Mouse (Mus musculus) heart, postnatal 0 days (tissue): ENCODE data around the gene Ap5s1. TPM values are rescaled to one million over a fixed set of nuclear protein-coding genes. Genes with fewer than 3 reads are reported as not detected.
"Not testable (repeated sequence)": the region's sequence is repeated elsewhere in the genome, so short reads cannot be mapped to it uniquely, and the experiment has no call there.

Source experiments
- ATAC-seq: fragments of 200-750 bp; cut with Nextera tagmentation; 2 replicates; pipeline ENCODE4 v1.8.0; 2017; ENCODE audit warnings: low read depth, moderate number of reproducible peaks, moderate library complexity; ENCODE audit not compliant: insufficient read depth
- DNase-seq: peaks from one replicate; pipeline ENCODE4 v3.0.0-alpha.2; 2016; ENCODE audit warnings: low spot score
- H3K27ac ChIP-seq: fragments of 300-500 bp; sonication (generic); 2 replicates; pipeline ENCODE4 v1.5.1; 2014; ENCODE audit warnings: low read depth, mild to moderate bottlenecking
- H3K27me3 ChIP-seq: fragments of 300-500 bp; sonication (generic); 2 replicates; pipeline ENCODE4 v1.6.1; 2014; ENCODE audit warnings: low read length, mixed read lengths; ENCODE audit not compliant: control insufficient read depth, insufficient read depth
- H3K36me3 ChIP-seq: fragments of 300-500 bp; sonication (generic); replicated peaks from 2 replicates; pipeline ENCODE4 v1.6.1; 2014; ENCODE audit warnings: low read length, mixed read lengths; ENCODE audit not compliant: control insufficient read depth, insufficient read depth
- H3K4me1 ChIP-seq: fragments of 300-500 bp; sonication (generic); 2 replicates; pipeline ENCODE4 v1.6.1; 2014; ENCODE audit warnings: antibody characterized with exemption; ENCODE audit not compliant: control insufficient read depth, insufficient read depth
- H3K4me2 ChIP-seq: fragments of 300-500 bp; sonication (generic); 2 replicates; pipeline ENCODE4 v1.6.1; 2014; ENCODE audit warnings: low read depth, mild to moderate bottlenecking, low read length, moderate library complexity
- H3K4me3 ChIP-seq: fragments of 300-500 bp; sonication (generic); 2 replicates; pipeline ENCODE4 v1.5.1; 2014; ENCODE audit warnings: low read depth, low read length
- H3K9ac ChIP-seq: fragments of 300-500 bp; sonication (generic); replicated peaks from 2 replicates; pipeline ENCODE4 v1.6.1; 2014; ENCODE audit warnings: low read depth, low read length, mixed read lengths
- H3K9me3 ChIP-seq: fragments of 300-500 bp; sonication (generic); replicated peaks from 2 replicates; pipeline ENCODE4 v1.6.1; 2016; ENCODE audit warnings: low read length; ENCODE audit not compliant: control insufficient read depth
- CTCF ChIP-seq: IDR thresholded peaks from 2 replicates; pipeline ENCODE4 v1.5.1; 2016; ENCODE audit warnings: antibody characterized with exemption, control low read depth, low read depth
- EP300 ChIP-seq: IDR thresholded peaks from 2 replicates; pipeline ENCODE4 v1.6.1; 2016; ENCODE audit warnings: antibody characterized with exemption, low read depth
- WGBS: fragments of 180-500 bp; shearing (Covaris S2); extraction: QIAGEN DNeasy Blood & Tissue Kit; methylation state at CpG from one replicate; pipeline ENCODE4 v1.1.7; 2014; 5-methylcytosine and 5-hydroxymethylcytosine counted together
- polyA plus RNA-seq: library from polyadenylated mRNA; unstranded; fragments of >200 nt; fragmentation: Nextera tagmentation; extraction: Ambion mirVana; gene quantifications from 2 replicates; pipeline ENCODE4 v1.2.1, GENCODE M21; 2015
- total RNA-seq: library from RNA; depleted of rRNA; stranded (reverse); fragments of >200 nt; gene quantifications from 2 replicates; pipeline ENCODE4 v1.2.3, GENCODE M21; 2014; ENCODE audit warnings: low replicate concordance

The Ap5s1 gene
- total and polyA plus RNA-seq, 2 experiments from 2014 or later, result 65.5 to 107 TPM

- Histone ChIP-seq H3K27me3 (no peaks in the 10 kb centered on the region), H3K9ac (no peak overlapping the region), H3K4me1 (peaks cover 6% of the 10 kb centered on the region; the same call in 1 of the 2 replicates), H3K4me2 (no peak overlapping the region), H3K36me3 (no peaks in the 10 kb centered on the region), H3K27ac (no peak overlapping the region), H3K9me3 (no peaks in the 10 kb centered on the region; the same call in 1 of the 2 replicates), H3K4me3 (no peak overlapping the region)
- 77% methylated on average over 6 of the region's 6 CpGs for WGBS
- DNase-seq (no peak), ATAC-seq (no peak)
- TF ChIP-seq EP300 (no peak), CTCF (no peak)
Observed at GRCm38 (mm10) chr2:131225178-131225577, 18.3 kb downstream of the Ap5s1 start.

DNA sequence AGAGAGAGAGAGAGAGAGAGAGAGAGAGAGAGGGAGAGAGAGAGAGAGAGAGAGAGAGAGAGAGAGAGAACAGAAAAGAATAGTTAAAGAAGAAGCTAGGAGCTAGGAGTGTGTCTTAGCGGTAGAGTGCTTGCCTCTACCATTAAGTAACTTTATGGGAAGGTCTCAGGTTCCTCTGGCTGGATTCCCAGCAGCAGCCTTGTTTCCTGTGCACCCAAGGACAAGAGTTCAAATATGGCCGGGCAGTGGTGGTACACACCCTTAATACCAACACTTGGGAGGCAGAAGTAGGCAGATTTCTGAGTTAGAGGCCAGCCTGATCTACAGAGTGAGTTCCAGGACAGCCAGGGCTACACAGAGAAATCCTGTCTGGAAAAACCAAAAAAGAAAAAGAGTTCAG is 19.8 kb downstream of the Ap5s1 start:
- 45% methylated on average over 2 of the region's 2 CpGs for WGBS

DNA sequence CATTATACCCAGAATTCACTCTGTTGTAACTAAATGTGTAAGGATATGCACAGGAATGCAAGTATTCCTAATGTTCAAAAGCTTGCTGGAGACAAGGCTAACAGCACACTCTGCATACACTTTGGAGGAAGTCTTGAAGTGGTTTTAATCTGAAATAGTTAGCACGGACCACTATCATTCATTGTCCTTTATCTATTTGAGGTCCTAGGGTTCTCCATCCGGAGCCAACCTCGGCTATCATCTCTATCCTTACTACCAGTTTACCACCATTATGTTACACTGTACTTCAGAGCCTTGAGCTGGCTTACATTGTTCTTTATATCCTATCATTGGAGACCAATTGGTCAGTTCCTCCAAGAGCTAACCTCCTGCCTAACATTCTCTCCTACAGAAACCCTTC is 20.4 kb downstream of the Ap5s1 start:
- no peak for DNase-seq
- Histone ChIP-seq H3K4me1 (no peaks in the 10 kb centered on the region), H3K9ac (no peak overlapping the region), H3K27me3 (no peaks in the 10 kb centered on the region), H3K4me2 (no peak overlapping the region), H3K36me3 (no peaks in the 10 kb centered on the region), H3K9me3 (no peaks in the 10 kb centered on the region), H3K4me3 (no peak overlapping the region), H3K27ac (no peak overlapping the region)
- TF ChIP-seq CTCF (no peak), EP300 (no peak)
- 66% methylated on average over 3 of the region's 3 CpGs for WGBS
- ATAC-seq, result no peak

More for the DNA sequence above, 19.8 kb downstream of the Ap5s1 start:
- H3K4me2 ChIP-seq, DNase-seq, H3K36me3 ChIP-seq, H3K27ac ChIP-seq, H3K27me3 ChIP-seq, H3K4me3 ChIP-seq, ATAC-seq, H3K4me1 ChIP-seq, H3K9ac ChIP-seq, H3K9me3 ChIP-seq: not testable (repeated sequence)

DNA sequence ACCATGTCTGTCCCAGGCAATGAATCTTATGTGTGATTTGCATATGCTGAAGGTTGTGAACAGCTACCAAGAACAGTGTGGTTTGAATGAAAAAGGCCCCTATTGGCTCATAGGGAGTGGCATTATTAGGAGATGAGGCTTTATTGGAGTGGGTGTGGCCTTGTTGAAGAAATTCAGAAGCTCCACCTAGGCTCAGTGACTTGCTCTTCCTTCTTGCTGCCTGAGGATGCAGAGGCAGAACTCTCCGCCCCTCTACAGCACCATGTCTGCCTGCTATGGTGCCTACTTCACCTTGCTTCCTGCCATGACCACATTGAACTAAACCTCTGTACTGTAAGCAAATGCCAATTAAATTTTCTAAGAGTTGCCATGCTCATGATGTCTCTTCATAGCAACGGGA is 25.7 kb downstream of the Ap5s1 start:
- no peak for DNase-seq
- no peak overlapping the region for H3K27ac ChIP-seq
- H3K36me3 ChIP-seq, result peaks cover 6% of the 10 kb centered on the region; the same call in 1 of the 2 replicates
- H3K4me3 ChIP-seq, result no peak overlapping the region
- no peaks in the 10 kb centered on the region for H3K9me3 ChIP-seq
- TF ChIP-seq CTCF (no peak), EP300 (no peak)
- ATAC-seq, result no peak
- peaks cover 21% of the 10 kb centered on the region for H3K4me1 ChIP-seq
- WGBS, result 95% methylated on average over 2 of the region's 2 CpGs
- H3K27me3 ChIP-seq, result no peaks in the 10 kb centered on the region
- no peak overlapping the region for H3K9ac ChIP-seq
- H3K4me2 ChIP-seq, result no peak overlapping the region

- H3K27ac ChIP-seq, result peak within 1 kb of the TSS; percentile 87
- DNase-seq (peak; percentile 97), ATAC-seq (peak; percentile 100)
- 14% methylated on average over 29 of the region's 29 CpGs for WGBS
- H3K9me3 ChIP-seq, result no peaks in the 10 kb centered on the region
- TF ChIP-seq CTCF (no peak), EP300 (no peak)
- peak within 1 kb of the TSS; percentile 90 for H3K4me2 ChIP-seq
- peaks cover 6% of the 10 kb centered on the region for H3K36me3 ChIP-seq
- no peaks in the 10 kb centered on the region for H3K27me3 ChIP-seq
- H3K9ac ChIP-seq, result peak within 1 kb of the TSS; percentile 81
- H3K4me3 ChIP-seq, result peak within 1 kb of the TSS; percentile 71
- H3K4me1 ChIP-seq, result peaks cover 21% of the 10 kb centered on the region
Observed at GRCm38 (mm10) chr2:131233307-131234126, 26.6 kb downstream of the Ap5s1 start, which contains the start of gene Mavs. Mavs (plus strand) TSS chr2:131234063.
